Mouse (Mus musculus) layer of hippocampus, adult 2 months (tissue): ENCODE measurements around the gene Dnase2b. TPM values are rescaled to one million over a fixed set of nuclear protein-coding genes. Genes with fewer than 3 reads are reported as not detected.

Source experiments
- DNase-seq, 2 experiments: peaks; one replicate each; pipeline ENCODE4 v3.0.0; 2022; ENCODE audit warnings: low spot score in 2 of 2
- H3K27ac ChIP-seq: fragments of 200-600 bp; 2 replicates; pipeline ENCODE4 v1.8.1; 2022
- H3K4me3 ChIP-seq: fragments of 200-600 bp; 2 replicates; pipeline ENCODE4 v1.8.1; 2022; ENCODE audit warnings: mild to moderate bottlenecking
- CTCF ChIP-seq: fragments of 200-600 bp; conservative IDR thresholded peaks from 2 replicates; pipeline ENCODE4 v1.8.1; 2022; ENCODE audit warnings: antibody characterized with exemption, mild to moderate bottlenecking, moderate library complexity
- total RNA-seq, 2 experiments: library from RNA; stranded (reverse); gene quantifications; 2 replicates each; pipeline ENCODE4 v1.2.3; 2021

Gene Dnase2b
- total RNA-seq, 2 experiments from 2014 or later: not detected

- no peak for DNase-seq
- Histone ChIP-seq H3K27ac (no peak overlapping the region), H3K4me3 (no peak overlapping the region)
- TF ChIP-seq CTCF: no peak
These were observed 10.7 kb downstream of the Dnase2b start for GRCm38 (mm10) chr3:146604647-146605046.

- DNase-seq: no peak
- no peak for TF ChIP-seq CTCF
- Histone ChIP-seq H3K27ac (no peak overlapping the region), H3K4me3 (no peak overlapping the region)
These were observed 12.9 kb downstream of the Dnase2b start for GRCm38 (mm10) chr3:146602531-146602930.

- H3K4me3 ChIP-seq: no peak overlapping the region
- no peak overlapping the region for H3K27ac ChIP-seq
- no peak for TF ChIP-seq CTCF
- DNase-seq: no peak
These were observed 14.2 kb downstream of the Dnase2b start for GRCm38 (mm10) chr3:146601205-146601604.

GRCm38 (mm10) chr3:146599198-146599900, 16.0 kb downstream of the Dnase2b start:
- Histone ChIP-seq H3K4me3 (no peak overlapping the region), H3K27ac (peak overlapping the region; percentile 73)
- DNase-seq: peak in 1 of 2 experiments; percentile 23
- TF ChIP-seq CTCF: no peak

- DNase-seq: peak; percentile 53 to 56
- H3K27ac ChIP-seq: peak overlapping the region; percentile 73
- TF ChIP-seq CTCF: no peak
These were observed 17.0 kb downstream of the Dnase2b start for GRCm38 (mm10) chr3:146598411-146598810.

GRCm38 (mm10) chr3:146596864-146597263, 18.5 kb downstream of the Dnase2b start:
- no peak for DNase-seq
- no peak overlapping the region for H3K4me3 ChIP-seq
- no peak overlapping the region for H3K27ac ChIP-seq
- TF ChIP-seq CTCF: no peak

More at GRCm38 (mm10) chr3:146598411-146598810, 17.0 kb downstream of the Dnase2b start:
- H3K4me3 ChIP-seq: peak overlapping the region; percentile 17; the same call in 1 of the 2 replicates

- DNase-seq: no peak
- Histone ChIP-seq H3K4me3 (no peak overlapping the region), H3K27ac (no peak overlapping the region)
- TF ChIP-seq CTCF: no peak
These were observed 19.0 kb downstream of the Dnase2b start for GRCm38 (mm10) chr3:146596387-146596786.

GRCm38 (mm10) chr3:146595440-146595839, 20.0 kb downstream of the Dnase2b start:
- no peak for DNase-seq
- H3K27ac ChIP-seq: no peak overlapping the region
- TF ChIP-seq CTCF: no peak
- no peak overlapping the region for H3K4me3 ChIP-seq

- Histone ChIP-seq H3K4me3 (no peak overlapping the region), H3K27ac (no peak overlapping the region)
- no peak for DNase-seq
- no peak for TF ChIP-seq CTCF
These were observed 23.8 kb downstream of the Dnase2b start for GRCm38 (mm10) chr3:146591601-146592000.

GRCm38 (mm10) chr3:146591159-146591558, 24.2 kb downstream of the Dnase2b start:
- Histone ChIP-seq H3K27ac (no peak overlapping the region), H3K4me3 (no peak overlapping the region)
- TF ChIP-seq CTCF: no peak
- no peak for DNase-seq

- Histone ChIP-seq H3K27ac (no peak overlapping the region), H3K4me3 (no peak overlapping the region)
- no peak for DNase-seq
- no peak for TF ChIP-seq CTCF
These were observed 25.9 kb downstream of the Dnase2b start for GRCm38 (mm10) chr3:146589523-146589922.

- TF ChIP-seq CTCF: no peak
- H3K27ac ChIP-seq: no peak overlapping the region
- no peak for DNase-seq
- no peak overlapping the region for H3K4me3 ChIP-seq
These were observed 28.8 kb downstream of the Dnase2b start for GRCm38 (mm10) chr3:146586616-146587015.

- H3K27ac ChIP-seq: no peak overlapping the region
- H3K4me3 ChIP-seq: no peak overlapping the region
- TF ChIP-seq CTCF: no peak
- DNase-seq: no peak
These were observed 31.5 kb downstream of the Dnase2b start for GRCm38 (mm10) chr3:146583908-146584307.

- TF ChIP-seq CTCF: no peak
- no peak for DNase-seq
- H3K4me3 ChIP-seq: no peak overlapping the region
- H3K27ac ChIP-seq: no peak overlapping the region
These were observed 31.9 kb downstream of the Dnase2b start for GRCm38 (mm10) chr3:146583478-146583877.
